In genomic region chr2:152671642-152671999, GRCm38 (mm10) we compare ENCODE assay signal across 8 mouse cellular contexts. TPM values are rescaled to one million over a fixed set of nuclear protein-coding genes. Genes with fewer than 3 reads are reported as not detected.
DNase-seq lines count a peak whose midpoint lies in the region; ATAC-seq and TF ChIP-seq lines count a peak whose summit lies in the region.

No protein-coding gene starts in this region.

- no peak for ATAC-seq in heart, postnatal 0 days (ENCODE audit: insufficient read depth, low read depth)
- ATAC-seq in megakaryocyte progenitor cell, adult 5-6 weeks (replicated peaks; ENCODE audit: poor library complexity), result peak; percentile 74

- no peak for TF ChIP-seq POLR2A in spleen, adult 2 months (IDR thresholded peaks at IDR 0.05; ENCODE audit: low read depth, low read length)

- intact Hi-C loops in left cerebral cortex, adult 2 months (cut with DNase I), result loop anchor here (5.0 kb wide), 2 partner anchors 274 to 444 kb away; partner anchors contain the start of genes Csnk2a1 and Sox12
- intact Hi-C loops in left cerebral cortex, postnatal 25 days (cut with DNase I), result loop anchor here (5.0 kb wide), 1 partner anchor 259 kb away; no protein-coding TSS in a partner anchor

- H3K27me3 ChIP-seq in heart, postnatal 0 days (ENCODE audit: control insufficient read depth, insufficient read depth, low read length), result no peaks in the 10 kb centered on the region
- no peaks in the 10 kb centered on the region for H3K27me3 ChIP-seq in spleen, adult 2 months (ENCODE audit: control insufficient read depth, insufficient read depth, low read length)

- peak overlapping the region; percentile 76 for H3K9ac ChIP-seq in heart, postnatal 0 days (replicated peaks; ENCODE audit: low read depth, low read length)

- peak overlapping the region; percentile 54; the same call in 1 of the 2 replicates for H3K27ac ChIP-seq in left cerebral cortex, adult 2 months
- peak overlapping the region; percentile 37; the same call in 1 of the 2 replicates for H3K27ac ChIP-seq in heart, postnatal 0 days (ENCODE audit: low read depth)
- H3K27ac ChIP-seq in spleen, adult 2 months (ENCODE audit: insufficient read depth, low read length), result peak overlapping the region; percentile 38

- H3K36me3 ChIP-seq in heart, postnatal 0 days (replicated peaks; ENCODE audit: control insufficient read depth, insufficient read depth, low read length), result peaks cover 17% of the 10 kb centered on the region
- H3K36me3 ChIP-seq in spleen, adult 2 months (ENCODE audit: control insufficient read depth, insufficient read depth, low read length), result peaks cover 5% of the 10 kb centered on the region; the same call in 1 of the 2 replicates

- TF ChIP-seq CTCF in left cerebral cortex, adult 2 months (IDR thresholded peaks at IDR 0.05), result peak; percentile 56
- peak; percentile 46 for TF ChIP-seq CTCF in heart, postnatal 0 days (IDR thresholded peaks at IDR 0.05; ENCODE audit: low read depth)
- peak; percentile 51; the same call in 1 of the 2 replicates for TF ChIP-seq CTCF in spleen, adult 2 months (IDR thresholded peaks at IDR 0.05; ENCODE audit: extremely low read depth, insufficient read depth, insufficient read length, insufficient replicate concordance)

- peak overlapping the region; percentile 81 for H3K4me3 ChIP-seq in left cerebral cortex, adult 2 months
- H3K4me3 ChIP-seq in heart, postnatal 0 days (ENCODE audit: low read depth, low read length), result peak overlapping the region; percentile 86
- H3K4me3 ChIP-seq in spleen, adult 2 months (ENCODE audit: extremely low read depth, insufficient read depth, insufficient read length), result peak overlapping the region; percentile 17; the same call in 1 of the 2 replicates

- H3K4me1 ChIP-seq in heart, postnatal 0 days (ENCODE audit: control insufficient read depth, insufficient read depth), result peaks cover 25% of the 10 kb centered on the region
- peaks cover 17% of the 10 kb centered on the region; the same call in 1 of the 2 replicates for H3K4me1 ChIP-seq in spleen, adult 2 months (ENCODE audit: control insufficient read depth, insufficient read depth, insufficient read length)

- 19% methylated on average over 5 of the region's 5 CpGs for WGBS in heart, postnatal 0 days
- WGBS in spleen, adult 2 months, result 3% methylated on average over 5 of the region's 5 CpGs

- H3K4me2 ChIP-seq in heart, postnatal 0 days (ENCODE audit: low read depth, low read length), result peak overlapping the region; percentile 89

- TF ChIP-seq EP300 in heart, postnatal 0 days (IDR thresholded peaks at IDR 0.05; ENCODE audit: low read depth), result no peak

- H3K9me3 ChIP-seq in heart, postnatal 0 days (replicated peaks; ENCODE audit: control insufficient read depth, low read length), result no peaks in the 10 kb centered on the region

- peak; percentile 54 to 58 for DNase-seq in left cerebral cortex, adult 2 months (ENCODE audit: extremely low spot score in 1 of 2, low spot score in 2 of 2)
- no peak for DNase-seq in left cerebral cortex, adult 8-10 months (ENCODE audit: low spot score in 2 of 2)
- DNase-seq in embryo, embryonic 10 days (ENCODE audit: low spot score), result peak; percentile 68
- DNase-seq in heart, postnatal 0 days (ENCODE audit: low spot score), result peak; percentile 39
- DNase-seq in left cerebral cortex, postnatal 25 days (ENCODE audit: low spot score in 2 of 2), result peak; percentile 58 to 77
- DNase-seq in spleen, adult 2 months (ENCODE audit: low read depth in 1 of 2, low spot score in 2 of 2), result peak; percentile 57 to 59
- DNase-seq in gastrocnemius, postnatal 4 days (ENCODE audit: low spot score in 2 of 2), result no peak

RNA-seq across cellular contexts. Expression of gene H13, which starts 2.4 kb away (rescaled TPM):
- total RNA-seq in left cerebral cortex, adult 2 months (2021), result 10 to 100 TPM; 77.2 to 82.2 TPM
- total RNA-seq in left cerebral cortex, adult 8-10 months (2022), result 10 to 100 TPM; 59.6 to 78.5 (median 71.8) TPM
- 68.6 and 72.9 TPM in 2 replicates for total RNA-seq in heart, postnatal 0 days (2014; rRNA removed; ENCODE audit: low replicate concordance)
- polyA plus RNA-seq in heart, postnatal 0 days (2015; fragmentation: Nextera tagmentation; extraction: Ambion mirVana), result 53.4 and 55.0 TPM in 2 replicates
- total RNA-seq in left cerebral cortex, postnatal 25 days (2021), result 10 to 100 TPM; 73.1 to 85.4 TPM
- 169 and 177 TPM in 2 replicates for total RNA-seq in megakaryocyte progenitor cell, adult 5-6 weeks (2015)
- 126 and 128 TPM in 2 replicates for total RNA-seq in megakaryocyte progenitor cell, adult 5-6 weeks (2017)
- polyA plus RNA-seq in spleen, adult 2 months (2012; rRNA removed), result 82.8 and 145 TPM in 2 replicates
- total RNA-seq in gastrocnemius, postnatal 4 days (2021), result 10 to 100 TPM; 84.8 to 88.2 TPM

RNA-seq across cellular contexts. Expression of gene Mcts2, which starts 15.2 kb away (rescaled TPM):
- 10 to 100 TPM; 17.6 to 19.8 TPM for total RNA-seq in left cerebral cortex, adult 2 months (2021)
- 10 to 100 TPM; 15.5 to 18.6 (median 18.2) TPM for total RNA-seq in left cerebral cortex, adult 8-10 months (2022)
- total RNA-seq in heart, postnatal 0 days (2014; rRNA removed; ENCODE audit: low replicate concordance), result 6.5 and 11.7 TPM in 2 replicates
- 30.9 and 31.6 TPM in 2 replicates for polyA plus RNA-seq in heart, postnatal 0 days (2015; fragmentation: Nextera tagmentation; extraction: Ambion mirVana)
- 10 to 100 TPM; 21.3 to 24.5 TPM for total RNA-seq in left cerebral cortex, postnatal 25 days (2021)
- total RNA-seq in megakaryocyte progenitor cell, adult 5-6 weeks (2015), result 8.7 and 12.3 TPM in 2 replicates
- total RNA-seq in megakaryocyte progenitor cell, adult 5-6 weeks (2017), result 6.1 and 11.0 TPM in 2 replicates
- 0.79 and 1.5 TPM in 2 replicates for polyA plus RNA-seq in spleen, adult 2 months (2012; rRNA removed)
- total RNA-seq in gastrocnemius, postnatal 4 days (2021), result 10 to 100 TPM; 16.4 to 20.2 TPM

RNA-seq across cellular contexts. Expression of gene Rem1, which starts 44.9 kb away (rescaled TPM):
- under 1 TPM; 0.65 to 0.68 TPM for total RNA-seq in left cerebral cortex, adult 2 months (2021)
- 1 to 10 TPM in 2 of 4 experiments, under 1 TPM in 2; 0.87 to 1.6 (median 1.1) TPM for total RNA-seq in left cerebral cortex, adult 8-10 months (2022)
- 4.8 and 12.5 TPM in 2 replicates for total RNA-seq in heart, postnatal 0 days (2014; rRNA removed; ENCODE audit: low replicate concordance)
- 10.2 TPM in 2 replicates for polyA plus RNA-seq in heart, postnatal 0 days (2015; fragmentation: Nextera tagmentation; extraction: Ambion mirVana)
- total RNA-seq in left cerebral cortex, postnatal 25 days (2021), result 1 to 10 TPM; 1.1 TPM
- total RNA-seq in megakaryocyte progenitor cell, adult 5-6 weeks (2015), result 1.2 TPM in 1 of 2 replicates, not detected in the other
- total RNA-seq in megakaryocyte progenitor cell, adult 5-6 weeks (2017), result 0.10 and 0.87 TPM in 2 replicates
- 8.6 and 9.8 TPM in 2 replicates for polyA plus RNA-seq in spleen, adult 2 months (2012; rRNA removed)
- 10 to 100 TPM; 15.1 to 16.2 TPM for total RNA-seq in gastrocnemius, postnatal 4 days (2021)

RNA-seq across cellular contexts. Expression of gene Defb25, which starts 48.8 kb away (rescaled TPM):
- total RNA-seq in left cerebral cortex, adult 2 months (2021), result not detected
- not detected for total RNA-seq in left cerebral cortex, adult 8-10 months (2022)
- total RNA-seq in heart, postnatal 0 days (2014; rRNA removed; ENCODE audit: low replicate concordance), result not detected in 2 replicates
- 0.53 and 0.54 TPM in 2 replicates for polyA plus RNA-seq in heart, postnatal 0 days (2015; fragmentation: Nextera tagmentation; extraction: Ambion mirVana)
- not detected for total RNA-seq in left cerebral cortex, postnatal 25 days (2021)
- not detected in 2 replicates for total RNA-seq in megakaryocyte progenitor cell, adult 5-6 weeks (2015)
- not detected in 2 replicates for total RNA-seq in megakaryocyte progenitor cell, adult 5-6 weeks (2017)
- polyA plus RNA-seq in spleen, adult 2 months (2012; rRNA removed), result 0.65 TPM in 1 of 2 replicates, not detected in the other
- 1 to 10 TPM; 2.2 to 5.5 TPM for total RNA-seq in gastrocnemius, postnatal 4 days (2021)

Comparison
In these comparisons a context has a peak if more than half of its experiments do, and no peak if none do; other contexts are left out.
1. DNase-seq: peak in left cerebral cortex, adult 2 months (2 of 2), embryo, embryonic 10 days (single experiment), heart, postnatal 0 days (single experiment), left cerebral cortex, postnatal 25 days (2 of 2) and spleen, adult 2 months (2 of 2); none in left cerebral cortex, adult 8-10 months (0 of 2) and gastrocnemius, postnatal 4 days (0 of 2).
2. H3K4me3 ChIP-seq: peak in every context shown above with its lines; median percentile 86 in heart, postnatal 0 days; 81 in left cerebral cortex, adult 2 months; 17 in spleen, adult 2 months.
3. Peak in every context shown above with its lines, with median percentiles within 50 percentile points of each other: H3K27ac ChIP-seq and CTCF ChIP-seq.